Mouse (Mus musculus) left cerebral cortex, adult 2 months (tissue): ENCODE results near the gene Dbndd2. TPM values are rescaled to one million over a fixed set of nuclear protein-coding genes. Genes with fewer than 3 reads are reported as not detected.

Source experiments
- DNase-seq, 2 experiments: peaks; one replicate each; pipeline ENCODE4 v3.0.0; 2021 to 2022; ENCODE audit warnings: low spot score in 2 of 2, mixed read lengths in 1 of 2; ENCODE audit errors: extremely low spot score in 1 of 2
- H3K27ac ChIP-seq: fragments of 200-600 bp; 2 replicates; pipeline ENCODE4 v1.8.1; 2022
- H3K4me3 ChIP-seq: fragments of 200-600 bp; 2 replicates; pipeline ENCODE4 v1.8.1; 2022
- CTCF ChIP-seq: fragments of 200-600 bp; IDR thresholded peaks from 2 replicates; pipeline ENCODE4 v1.8.1; 2022; ENCODE audit warnings: antibody characterized with exemption, mild to moderate bottlenecking, moderate library complexity
- intact Hi-C: fragments of 180-260 bp; cut with DNase I; formaldehyde crosslinking; loops from one replicate; pipeline ENCODE4 v1.15.1; 2025
- total RNA-seq, 2 experiments: library from RNA; stranded (reverse); gene quantifications; 2 replicates each; pipeline ENCODE4 v1.2.3; 2021

The Dbndd2 gene
- total RNA-seq, 2 experiments from 2014 or later: 102 to 106 TPM

DNA sequence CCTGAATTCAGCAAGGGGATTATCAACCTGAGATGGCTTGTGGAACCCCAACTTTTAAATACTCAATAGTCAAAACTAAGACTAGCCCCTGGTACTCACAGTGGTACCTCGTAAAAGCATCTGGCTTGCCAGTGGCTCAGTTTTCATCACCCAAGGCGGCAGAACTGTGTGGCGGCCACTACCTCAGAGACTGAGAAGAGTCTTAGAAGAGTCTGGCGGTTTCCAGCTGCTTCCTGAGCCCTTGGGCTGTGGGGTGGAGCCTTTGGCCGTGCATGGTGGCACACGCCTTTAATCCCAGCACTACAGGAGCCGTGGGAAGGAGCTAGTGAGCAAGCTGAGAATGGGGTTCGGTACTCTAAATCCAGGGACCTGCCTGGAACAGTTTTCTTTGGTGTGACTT is 36.4 kb downstream of the Dbndd2 start:
- intact Hi-C loops: no loop called here
- no peak for DNase-seq
- no peak for TF ChIP-seq CTCF
- Histone ChIP-seq H3K4me3 (no peak overlapping the region), H3K27ac (no peak overlapping the region)

DNA sequence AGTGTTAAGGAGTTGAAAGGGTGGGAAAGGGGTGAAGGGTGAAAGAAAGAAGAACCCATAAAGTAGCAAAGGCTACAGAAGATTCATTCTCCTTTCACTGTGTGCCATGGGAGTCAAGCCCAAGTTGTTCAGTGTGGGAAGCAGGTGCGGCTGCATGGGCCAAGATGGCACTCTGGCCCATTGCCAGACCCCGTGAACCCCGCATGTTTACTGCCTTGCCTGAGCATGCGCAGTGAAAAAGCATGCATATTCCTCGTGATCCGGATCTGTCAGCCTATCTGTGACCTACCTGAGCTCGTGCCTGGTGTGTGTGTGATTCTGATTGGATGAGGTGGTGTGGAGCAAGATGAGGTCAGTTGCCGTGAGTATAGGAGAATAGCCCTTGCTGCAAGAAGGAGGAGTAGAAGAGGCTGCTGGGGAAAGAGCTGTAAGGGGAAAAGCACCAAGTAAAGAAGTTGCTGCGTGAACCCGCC is 37.4 kb downstream of the Dbndd2 start:
- H3K4me3 ChIP-seq: no peak overlapping the region
- DNase-seq: no peak
- intact Hi-C loops: no loop called here
- no peak for TF ChIP-seq CTCF
- no peak overlapping the region for H3K27ac ChIP-seq

- no peak overlapping the region for H3K4me3 ChIP-seq
- intact Hi-C loops: no loop called here
- TF ChIP-seq CTCF: no peak
- no peak overlapping the region for H3K27ac ChIP-seq
- DNase-seq: no peak
These were observed 42.7 kb downstream of the Dbndd2 start for GRCm38 (mm10) chr2:164528557-164528956.

- Histone ChIP-seq H3K27ac (no peak overlapping the region), H3K4me3 (no peak overlapping the region)
- intact Hi-C loops: no loop called here
- DNase-seq: peak; percentile 70 to 75
- peak; percentile 100 for TF ChIP-seq CTCF
These were observed 45.3 kb downstream of the Dbndd2 start for GRCm38 (mm10) chr2:164531169-164531568.

GRCm38 (mm10) chr2:164534315-164534714 is 48.4 kb downstream of the Dbndd2 start:
- Histone ChIP-seq H3K27ac (no peak overlapping the region), H3K4me3 (no peak overlapping the region)
- no peak for DNase-seq
- no peak for TF ChIP-seq CTCF
- intact Hi-C loops: no loop called here

DNA sequence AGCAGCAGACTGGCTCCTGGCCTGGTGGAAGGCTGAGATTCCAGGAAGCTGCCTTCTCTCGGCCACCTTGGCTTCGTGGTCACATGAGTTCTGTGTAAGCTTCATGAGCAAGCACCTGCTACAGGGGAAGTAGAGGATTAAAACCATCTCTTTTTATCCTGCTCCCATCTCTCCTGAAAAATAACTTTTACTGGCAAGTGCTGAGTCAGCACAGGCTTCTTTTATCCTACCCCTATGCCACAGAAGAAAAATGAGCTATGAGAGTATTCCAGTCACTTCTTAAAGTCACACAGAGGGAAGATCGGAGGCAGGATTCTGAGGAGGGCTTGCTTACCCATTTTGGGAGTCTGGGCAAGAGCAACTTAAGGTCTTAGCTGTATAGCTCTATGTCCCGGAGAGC is 51.1 kb downstream of the Dbndd2 start:
- intact Hi-C loops: no loop called here
- Histone ChIP-seq H3K4me3 (no peak overlapping the region), H3K27ac (no peak overlapping the region)
- TF ChIP-seq CTCF: no peak
- no peak for DNase-seq

DNA sequence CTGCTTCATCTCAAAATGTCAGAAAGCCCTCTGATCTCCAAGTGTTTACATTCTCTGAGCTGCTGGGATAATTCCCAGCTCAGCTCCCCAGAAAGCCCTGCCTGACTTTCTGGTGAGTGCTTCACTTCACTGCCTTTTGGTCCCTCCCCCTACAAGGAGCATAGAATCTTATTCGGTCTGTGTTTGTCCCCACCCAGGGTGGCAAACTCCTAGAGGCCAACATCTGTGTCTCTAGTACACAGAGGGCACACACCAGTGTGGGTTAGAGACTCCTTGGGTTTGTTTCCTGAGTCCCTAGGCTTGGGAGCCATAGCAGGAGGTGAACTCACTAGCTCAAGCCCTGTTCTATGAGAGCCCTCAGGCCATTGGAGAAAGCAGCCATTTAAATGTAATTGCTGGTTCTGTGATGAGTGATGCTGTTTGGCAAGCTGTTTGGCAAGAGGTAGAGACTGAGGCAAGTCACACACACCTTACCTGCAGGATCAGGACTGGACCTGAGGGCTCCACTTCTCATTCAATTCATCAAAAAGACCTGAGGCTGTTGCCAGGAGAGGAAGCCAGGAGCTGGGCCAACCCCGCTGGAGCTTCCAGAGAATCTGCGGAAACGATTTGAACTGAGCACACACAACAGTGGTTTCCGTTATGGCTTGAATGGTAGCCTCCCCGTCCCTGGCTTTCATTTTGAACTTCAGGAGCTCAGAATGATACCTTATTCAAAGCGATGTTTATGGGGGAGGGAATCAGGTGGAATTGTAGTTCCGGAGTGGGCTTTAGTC is 54.9 kb downstream of the Dbndd2 start:
- Histone ChIP-seq H3K4me3 (no peak overlapping the region), H3K27ac (no peak overlapping the region)
- intact Hi-C loops: no loop called here
- no peak for DNase-seq
- TF ChIP-seq CTCF: no peak

- intact Hi-C loops: loop anchor here (1.0 kb wide), 1 partner anchor 16 kb away; no protein-coding TSS in a partner anchor
- no peak overlapping the region for H3K4me3 ChIP-seq
- TF ChIP-seq CTCF: no peak
- no peak overlapping the region for H3K27ac ChIP-seq
- DNase-seq: peak; percentile 56 to 75
These were observed 56.2 kb downstream of the Dbndd2 start for GRCm38 (mm10) chr2:164542132-164542531.

DNA sequence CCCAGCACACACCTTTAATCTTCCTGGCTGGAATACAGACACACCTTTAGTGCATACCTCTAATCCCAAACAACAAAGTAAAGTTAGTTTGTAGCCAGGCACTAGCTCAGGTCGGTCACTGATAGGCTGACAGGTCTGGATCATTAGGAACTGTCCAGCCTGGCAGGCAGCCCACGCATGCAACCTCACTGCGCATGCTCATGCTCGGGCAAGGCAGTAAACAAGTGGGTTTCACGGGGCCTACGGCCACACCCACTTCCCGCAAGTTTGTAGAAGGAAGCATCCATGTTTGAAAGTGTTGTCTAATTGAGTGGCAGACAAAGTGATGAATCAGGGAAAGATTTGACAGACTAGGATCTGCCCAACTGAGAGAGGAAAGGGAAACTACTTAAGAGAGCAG is 56.7 kb downstream of the Dbndd2 start:
- no peak for DNase-seq
- TF ChIP-seq CTCF: no peak
- intact Hi-C loops: loop anchor here (1.0 kb wide), 1 partner anchor 16 kb away; no protein-coding TSS in a partner anchor

More for the DNA sequence above, 56.7 kb downstream of the Dbndd2 start:
- no peak overlapping the region for H3K4me3 ChIP-seq
- no peak overlapping the region for H3K27ac ChIP-seq

Other genes with a start within 250 kb of the Dbndd2 start
- gene Svs2, start 247.6 kb upstream of the Dbndd2 start, total RNA-seq: not detected
- not detected for gene Svs3b, start 229.5 kb upstream of the Dbndd2 start, total RNA-seq
- not detected for gene Svs4, start 207.6 kb upstream of the Dbndd2 start, total RNA-seq
- not detected for gene Svs3a, start 196.8 kb upstream of the Dbndd2 start, total RNA-seq
- not detected for gene Svs6, start 169.4 kb upstream of the Dbndd2 start, total RNA-seq
- gene Svs5, start 153.4 kb upstream of the Dbndd2 start, total RNA-seq: not detected
- not detected for gene Slpi, start 97.0 kb upstream of the Dbndd2 start, total RNA-seq
- gene Rbpjl, start 83.0 kb upstream of the Dbndd2 start, total RNA-seq: under 1 TPM; 0.20 to 0.23 TPM
- gene Matn4, start 80.9 kb upstream of the Dbndd2 start, total RNA-seq: 10 to 100 TPM; 10.4 to 11.0 TPM
- gene Sdc4, start 42.2 kb upstream of the Dbndd2 start, total RNA-seq: 10 to 100 TPM; 78.7 to 93.2 TPM
- gene Sys1, start 29.1 kb upstream of the Dbndd2 start, total RNA-seq: 10 to 100 TPM; 40.8 to 41.3 TPM
- gene Gm20458, start 25.1 kb upstream of the Dbndd2 start, total RNA-seq: 10 to 100 TPM; 10.2 to 14.1 TPM
- gene Trp53tg5, start 12.4 kb upstream of the Dbndd2 start, total RNA-seq: not detected
- gene Pigt, start 11.4 kb downstream of the Dbndd2 start, total RNA-seq: 10 to 100 TPM; 86.3 to 87.0 TPM
- 1 to 10 TPM in 1 of 2 experiments, under 1 TPM in 1; 0.70 to 1.3 TPM for gene Wfdc2, start 76.3 kb downstream of the Dbndd2 start, total RNA-seq
- not detected for gene Spint3, start 87.4 kb downstream of the Dbndd2 start, total RNA-seq
- gene Wfdc6a, start 99.3 kb downstream of the Dbndd2 start, total RNA-seq: not detected
- not detected for gene Eppin, start 107.5 kb downstream of the Dbndd2 start, total RNA-seq
- gene Wfdc6b, start 127.4 kb downstream of the Dbndd2 start, total RNA-seq: not detected
- gene Wfdc8, start 127.5 kb downstream of the Dbndd2 start, total RNA-seq: not detected
- gene Wfdc16, start 152.7 kb downstream of the Dbndd2 start, total RNA-seq: not detected
- not detected for gene Wfdc10, start 169.9 kb downstream of the Dbndd2 start, total RNA-seq
- not detected for gene Wfdc9, start 170.5 kb downstream of the Dbndd2 start, total RNA-seq
- gene Wfdc11, start 188.0 kb downstream of the Dbndd2 start, total RNA-seq: not detected
- not detected for gene Wfdc13, start 199.0 kb downstream of the Dbndd2 start, total RNA-seq
- gene Spint4, start 212.4 kb downstream of the Dbndd2 start, total RNA-seq: not detected
- not detected for gene Spint5, start 229.2 kb downstream of the Dbndd2 start, total RNA-seq